Mouse (Mus musculus) hindbrain, embryonic 16.5 days (tissue): ENCODE results near the gene Pla2g7. TPM values are rescaled to one million over a fixed set of nuclear protein-coding genes. Genes with fewer than 3 reads are reported as not detected.

Source experiments
- ATAC-seq: fragments of 200-750 bp; cut with Nextera tagmentation; 2 replicates; pipeline ENCODE4 v1.8.0; 2017; ENCODE audit warnings: moderate TSS enrichment, moderate library complexity
- H3K27ac ChIP-seq: fragments of 300-500 bp; sonication (generic); 2 replicates; pipeline ENCODE4 v1.5.1; 2014; ENCODE audit warnings: low read depth, mild to moderate bottlenecking, control low read depth, low read length, moderate library complexity
- H3K27me3 ChIP-seq: fragments of 300-500 bp; sonication (generic); replicated peaks from 2 replicates; pipeline ENCODE4 v1.6.1; 2014; ENCODE audit warnings: low read length; ENCODE audit not compliant: control insufficient read depth, insufficient read depth
- H3K36me3 ChIP-seq: fragments of 300-500 bp; sonication (generic); 2 replicates; pipeline ENCODE4 v1.6.1; 2014; ENCODE audit warnings: mild to moderate bottlenecking, low read length, moderate library complexity, mixed read lengths; ENCODE audit not compliant: control insufficient read depth, insufficient read depth
- H3K4me1 ChIP-seq: fragments of 300-500 bp; sonication (generic); 2 replicates; pipeline ENCODE4 v1.6.1; 2014; ENCODE audit warnings: low read depth, low read length; ENCODE audit not compliant: control insufficient read depth, insufficient read depth
- H3K4me2 ChIP-seq: fragments of 300-500 bp; sonication (generic); 2 replicates; pipeline ENCODE4 v1.6.1; 2014; ENCODE audit warnings: mild to moderate bottlenecking, low read length, control low read depth, moderate library complexity
- H3K4me3 ChIP-seq: fragments of 300-500 bp; sonication (generic); 2 replicates; pipeline ENCODE4 v1.5.1; 2014; ENCODE audit warnings: mild to moderate bottlenecking, low read length, control low read depth, moderate library complexity
- H3K9ac ChIP-seq: fragments of 300-500 bp; sonication (generic); 2 replicates; pipeline ENCODE4 v1.6.1; 2014; ENCODE audit warnings: low read depth, mild to moderate bottlenecking, control low read depth, low read length, moderate library complexity
- H3K9me3 ChIP-seq: fragments of 300-500 bp; sonication (generic); 2 replicates; pipeline ENCODE4 v1.6.1; 2014; ENCODE audit warnings: mild to moderate bottlenecking, low read length, moderate library complexity; ENCODE audit not compliant: control insufficient read depth
- WGBS: fragments of 180-500 bp; shearing (Covaris S2); extraction: QIAGEN DNeasy Blood & Tissue Kit; methylation state at CpG from one replicate; pipeline ENCODE4 v1.1.7; 2014; 5-methylcytosine and 5-hydroxymethylcytosine counted together
- polyA plus RNA-seq: library from polyadenylated mRNA; unstranded; fragments of >200 nt; fragmentation: Nextera tagmentation; extraction: Ambion mirVana; gene quantifications from 2 replicates; pipeline ENCODE4 v1.2.1, GENCODE M21; 2015

Pla2g7 gene
- polyA plus RNA-seq, 1 experiment from 2014 or later: 226 TPM

DNA sequence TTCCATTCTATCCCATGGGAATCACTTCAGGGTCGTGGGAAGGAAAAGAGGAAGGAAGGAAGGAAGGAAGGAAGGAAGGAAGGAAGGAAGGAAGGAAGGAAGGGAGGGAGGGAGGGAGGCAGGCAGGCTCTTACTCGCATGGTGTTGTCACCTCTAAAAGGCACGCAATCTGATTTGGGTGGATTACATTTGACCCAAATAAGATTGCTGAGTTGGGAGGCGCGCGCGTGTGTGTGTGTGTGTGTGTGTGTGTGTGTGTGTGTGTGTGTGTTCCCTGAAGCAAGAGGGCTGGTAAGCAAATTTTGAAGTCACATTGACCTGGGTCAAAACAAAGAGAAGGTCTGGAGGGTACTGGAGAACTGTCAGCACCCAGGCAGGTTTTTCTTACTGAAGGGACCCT lies 1.4 kb downstream of the Pla2g7 start:
- H3K36me3 ChIP-seq: no peaks in the 10 kb centered on the region
- no peak for ATAC-seq
- 63% methylated on average over 7 of the region's 7 CpGs for WGBS
- H3K4me3 ChIP-seq: peak overlapping the region; percentile 55
- no peaks in the 10 kb centered on the region for H3K27me3 ChIP-seq
- H3K27ac ChIP-seq: no peak overlapping the region
- H3K4me2 ChIP-seq: peak overlapping the region; percentile 96
- H3K9ac ChIP-seq: no peak overlapping the region
- no peaks in the 10 kb centered on the region for H3K9me3 ChIP-seq
- peaks cover 2% of the 10 kb centered on the region; the same call in 1 of the 2 replicates for H3K4me1 ChIP-seq

DNA sequence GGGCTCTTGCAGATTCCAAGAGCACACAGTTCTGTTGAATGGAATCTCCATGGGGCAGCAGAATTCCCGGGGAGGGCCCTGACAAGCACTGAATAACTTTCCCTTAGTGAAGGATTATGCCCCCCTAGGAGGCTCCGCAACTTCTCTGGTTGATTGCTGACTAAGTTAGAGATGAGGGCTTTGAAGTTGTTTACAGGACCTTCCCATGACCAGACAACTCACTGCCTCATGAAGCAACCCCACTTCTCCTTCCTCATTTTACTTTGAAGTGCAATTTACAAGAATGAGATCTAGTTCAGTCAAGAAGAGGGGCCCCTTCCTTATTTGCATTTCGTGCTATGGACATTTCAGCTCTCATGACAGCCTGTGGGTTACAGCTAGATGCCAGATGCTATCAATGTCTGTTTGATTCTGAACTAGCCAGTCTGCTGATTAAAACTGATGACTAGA lies 5.8 kb downstream of the Pla2g7 start:
- peak overlapping the region; percentile 44; the same call in 1 of the 2 replicates for H3K27ac ChIP-seq
- 12% methylated on average over 3 of the region's 3 CpGs for WGBS
- no peaks in the 10 kb centered on the region for H3K36me3 ChIP-seq
- no peak overlapping the region for H3K4me3 ChIP-seq
- no peaks in the 10 kb centered on the region for H3K27me3 ChIP-seq
- H3K4me1 ChIP-seq: peaks cover 2% of the 10 kb centered on the region; the same call in 1 of the 2 replicates
- no peaks in the 10 kb centered on the region for H3K9me3 ChIP-seq
- peak; percentile 38; the same call in 1 of the 2 replicates for ATAC-seq
- no peak overlapping the region for H3K9ac ChIP-seq
- H3K4me2 ChIP-seq: no peak overlapping the region

DNA sequence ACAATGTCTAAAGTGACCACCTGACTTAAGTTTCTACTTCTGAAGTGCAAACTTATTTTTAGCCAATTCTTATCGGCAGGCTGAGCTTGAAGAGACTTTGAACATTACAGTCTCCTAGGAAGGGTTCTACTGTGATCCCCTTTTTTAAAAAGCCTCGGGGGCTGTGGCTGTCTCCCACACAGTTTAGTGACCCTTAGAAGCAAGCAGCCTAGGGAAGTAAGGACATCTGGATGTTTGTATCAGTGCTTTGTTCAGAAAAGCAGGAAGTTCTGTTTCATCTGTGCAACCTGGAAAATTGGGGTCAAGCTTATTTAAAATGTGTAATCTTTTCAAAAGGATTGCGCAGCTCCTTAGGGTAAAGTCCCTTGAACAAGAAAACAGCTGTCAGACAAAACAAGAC lies 12.6 kb downstream of the Pla2g7 start:
- Histone ChIP-seq H3K36me3 (no peaks in the 10 kb centered on the region), H3K27me3 (no peaks in the 10 kb centered on the region), H3K9ac (no peak overlapping the region), H3K4me1 (0 out of 2 replicates have a peak, but pooled peaks cover 2% of the 10 kb centered on the region), H3K4me2 (peak overlapping the region; percentile 29), H3K9me3 (no peaks in the 10 kb centered on the region), H3K4me3 (no peak overlapping the region), H3K27ac (no peak overlapping the region)
- 44% methylated on average over 3 of the region's 3 CpGs for WGBS
- no peak for ATAC-seq

GRCm38 (mm10) chr17:43581012-43581467 lies 13.1 kb downstream of the Pla2g7 start:
- no peaks in the 10 kb centered on the region for H3K36me3 ChIP-seq
- WGBS: 22% methylated on average over 8 of the region's 8 CpGs
- peak; percentile 83 for ATAC-seq
- H3K27me3 ChIP-seq: no peaks in the 10 kb centered on the region
- no peak overlapping the region for H3K27ac ChIP-seq
- peak overlapping the region; percentile 29 for H3K4me2 ChIP-seq
- 0 out of 2 replicates have a peak, but pooled peaks cover 2% of the 10 kb centered on the region for H3K4me1 ChIP-seq
- H3K9ac ChIP-seq: no peak overlapping the region
- H3K9me3 ChIP-seq: no peaks in the 10 kb centered on the region
- no peak overlapping the region for H3K4me3 ChIP-seq

GRCm38 (mm10) chr17:43584771-43585170 lies 16.9 kb downstream of the Pla2g7 start:
- H3K4me1 ChIP-seq: 0 out of 2 replicates have a peak, but pooled peaks cover 2% of the 10 kb centered on the region
- no peaks in the 10 kb centered on the region for H3K36me3 ChIP-seq
- no peak overlapping the region for H3K4me3 ChIP-seq
- no peak overlapping the region for H3K4me2 ChIP-seq
- no peak for ATAC-seq
- no peaks in the 10 kb centered on the region for H3K9me3 ChIP-seq
- WGBS: 82% methylated on average over 7 of the region's 7 CpGs
- H3K27ac ChIP-seq: no peak overlapping the region
- H3K27me3 ChIP-seq: no peaks in the 10 kb centered on the region
- H3K9ac ChIP-seq: no peak overlapping the region

- no peak for ATAC-seq
- WGBS: 93% methylated on average over 2 of the region's 2 CpGs
- Histone ChIP-seq H3K9me3 (no peaks in the 10 kb centered on the region), H3K36me3 (no peaks in the 10 kb centered on the region), H3K4me1 (no peaks in the 10 kb centered on the region), H3K27ac (no peak overlapping the region), H3K4me2 (no peak overlapping the region), H3K27me3 (no peaks in the 10 kb centered on the region), H3K9ac (no peak overlapping the region), H3K4me3 (no peak overlapping the region)
Observed at GRCm38 (mm10) chr17:43587278-43587677, 19.4 kb downstream of the Pla2g7 start.

GRCm38 (mm10) chr17:43589750-43590149 lies 21.9 kb downstream of the Pla2g7 start:
- H3K4me1 ChIP-seq: no peaks in the 10 kb centered on the region
- H3K36me3 ChIP-seq: no peaks in the 10 kb centered on the region

GRCm38 (mm10) chr17:43590531-43590930 lies 22.6 kb downstream of the Pla2g7 start:
- ATAC-seq: peak; percentile 40; the same call in 1 of the 2 replicates
- Histone ChIP-seq H3K4me2 (no peak overlapping the region), H3K27me3 (no peaks in the 10 kb centered on the region), H3K9ac (no peak overlapping the region), H3K27ac (no peak overlapping the region), H3K4me3 (no peak overlapping the region), H3K36me3 (no peaks in the 10 kb centered on the region), H3K4me1 (no peaks in the 10 kb centered on the region), H3K9me3 (no peaks in the 10 kb centered on the region)
- WGBS: 64% methylated on average over 5 of the region's 5 CpGs

More at GRCm38 (mm10) chr17:43589750-43590149, 21.9 kb downstream of the Pla2g7 start:
- no peak for ATAC-seq
- H3K9ac ChIP-seq: no peak overlapping the region
- no peaks in the 10 kb centered on the region for H3K27me3 ChIP-seq
- H3K4me2 ChIP-seq: no peak overlapping the region
- H3K27ac ChIP-seq: no peak overlapping the region
- WGBS: 94% methylated on average over 6 of the region's 6 CpGs
- no peaks in the 10 kb centered on the region for H3K9me3 ChIP-seq
- no peak overlapping the region for H3K4me3 ChIP-seq

- WGBS: 85% methylated on average over 21 of the region's 21 CpGs
- no peaks in the 10 kb centered on the region for H3K27me3 ChIP-seq
- no peak overlapping the region for H3K4me2 ChIP-seq
- no peaks in the 10 kb centered on the region for H3K9me3 ChIP-seq
- no peak overlapping the region for H3K4me3 ChIP-seq
- H3K4me1 ChIP-seq: no peaks in the 10 kb centered on the region
- no peaks in the 10 kb centered on the region; the same call in 1 of the 2 replicates for H3K36me3 ChIP-seq
- no peak overlapping the region for H3K27ac ChIP-seq
- no peak for ATAC-seq
- H3K9ac ChIP-seq: no peak overlapping the region
Observed at GRCm38 (mm10) chr17:43592296-43593291, 24.7 kb downstream of the Pla2g7 start.
